Mouse (Mus musculus) bone marrow macrophage, adult 2 months (primary cell): ENCODE measurements around the gene Mnd1.

ENCODE experiments used
- CTCF ChIP-seq: IDR thresholded peaks from 2 replicates; pipeline ENCODE4 v1.5.1; 2012; ENCODE audit warnings: low read depth, mild to moderate bottlenecking, low read length, moderate library complexity
- POLR2A ChIP-seq: IDR thresholded peaks from 2 replicates; pipeline ENCODE4 v1.6.1; 2012; ENCODE audit warnings: mild to moderate bottlenecking, low read depth, low read length, borderline replicate concordance

DNA sequence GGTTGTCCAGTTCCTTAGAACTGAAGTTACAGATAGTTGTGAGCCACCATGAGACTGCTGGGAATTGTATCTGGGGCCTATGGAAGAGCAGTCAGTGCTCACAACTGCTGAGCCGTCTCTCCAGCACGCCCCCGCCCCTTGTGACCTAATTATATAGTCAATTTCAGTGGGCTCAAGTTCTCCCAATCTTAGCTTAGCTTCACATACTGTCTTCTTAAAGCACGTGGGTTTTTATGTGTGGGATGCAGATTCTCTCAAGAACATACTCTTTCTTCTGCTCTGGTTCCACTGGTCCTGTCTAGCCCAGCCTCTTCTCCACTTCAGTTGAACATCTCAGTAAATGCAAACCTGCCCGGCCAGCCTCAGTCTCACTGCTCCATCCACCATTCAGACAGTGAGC lies 49.1 kb upstream of the Mnd1 start:
- TF ChIP-seq POLR2A (no peak), CTCF (no peak)
